Mouse (Mus musculus) cerebellum, postnatal 36 days (tissue): Measurements from ENCODE around the gene Wwox.

ENCODE experiments used
- DNase-seq, 2 experiments: peaks; one replicate each; pipeline ENCODE4 v3.0.0; 2021 to 2022; ENCODE audit warnings: mixed read lengths in 2 of 2

Gene Wwox

DNA sequence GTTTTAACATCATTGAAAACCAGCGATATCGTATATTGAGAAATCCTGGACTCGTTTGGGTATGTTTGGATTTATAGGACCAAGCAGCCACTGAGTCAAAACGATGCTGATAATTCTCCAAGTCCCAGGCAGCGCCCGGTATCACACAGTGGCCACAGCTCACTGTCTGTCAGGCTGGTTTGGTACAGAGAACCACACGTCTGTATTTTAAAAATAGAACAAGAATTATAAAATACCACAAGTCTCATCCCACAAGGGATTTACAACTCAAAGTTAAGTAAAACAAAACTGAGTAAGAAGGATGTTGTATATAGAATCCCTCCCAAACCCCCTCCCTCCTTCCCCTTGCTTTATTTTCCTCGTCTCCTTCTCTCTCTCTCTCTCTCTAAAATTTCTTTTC, 108.9 kb downstream of the Wwox start:
- no peak for DNase-seq

DNA sequence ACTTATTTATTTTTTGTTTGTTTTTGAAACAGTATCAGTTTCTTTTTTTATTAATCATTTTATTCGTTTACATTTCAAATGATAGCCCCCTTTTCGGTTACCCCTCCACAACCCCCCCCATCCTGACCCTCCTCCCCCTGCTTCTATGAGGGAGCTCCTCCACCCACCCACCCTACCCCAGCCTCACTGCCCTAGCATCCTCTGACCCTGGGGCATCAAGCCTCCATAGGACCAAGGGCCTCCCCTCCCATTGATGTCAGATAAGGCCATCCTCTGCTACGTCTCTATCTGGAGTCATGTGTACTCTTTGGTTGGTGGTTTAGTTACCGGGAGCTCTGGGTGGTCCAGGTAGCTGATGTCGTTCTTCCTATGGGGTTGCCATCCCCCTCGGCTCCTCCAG, 109.4 kb downstream of the Wwox start:
- no peak for DNase-seq

DNA sequence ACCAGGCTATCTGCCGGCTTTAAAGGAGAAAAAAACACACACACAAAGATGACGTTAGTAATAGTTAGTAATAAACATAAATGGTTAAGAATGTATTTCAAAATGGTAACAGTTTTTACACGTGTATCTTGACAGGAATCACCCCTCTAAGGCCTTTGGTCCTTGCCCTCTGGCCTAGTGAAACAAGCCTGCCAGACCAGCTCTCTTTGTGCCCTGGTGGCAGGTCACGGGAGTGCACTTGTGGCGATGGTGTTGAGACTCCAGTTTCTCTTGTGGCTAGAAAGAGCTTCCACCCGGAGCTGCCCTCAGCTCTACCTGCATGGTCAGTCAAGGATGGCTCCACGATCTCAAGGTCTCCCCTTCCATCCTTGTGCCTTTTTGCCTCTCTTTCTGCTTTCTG, 110.6 kb downstream of the Wwox start:
- peak in 1 of 2 experiments; percentile 30 for DNase-seq

DNA sequence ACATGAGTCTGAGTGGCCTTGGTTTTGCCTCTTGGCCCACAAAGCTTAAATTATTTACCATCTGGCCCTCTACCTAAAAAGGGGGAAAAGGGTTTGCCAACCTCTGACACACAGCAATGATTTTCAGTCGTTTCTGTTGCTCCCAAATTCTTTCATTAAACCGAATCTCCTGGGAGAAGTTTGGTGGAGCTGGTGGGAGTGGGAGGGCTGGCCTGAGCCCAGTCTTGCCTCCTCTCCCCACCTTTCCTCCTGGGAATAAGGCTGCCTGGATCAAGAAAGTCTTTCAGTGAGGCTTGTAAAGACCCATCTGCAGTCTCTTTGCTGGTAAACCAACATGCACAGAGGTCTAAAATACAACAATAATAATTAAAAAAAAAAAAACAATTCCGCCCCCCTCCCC, 113.2 kb downstream of the Wwox start:
- no peak for DNase-seq

GRCm38 (mm10) chr8:114554966-114555365, 115.5 kb downstream of the Wwox start:
- no peak for DNase-seq

GRCm38 (mm10) chr8:114555491-114556202, 116.2 kb downstream of the Wwox start:
- DNase-seq, result no peak

- no peak for DNase-seq
Measured at GRCm38 (mm10) chr8:114561191-114561590, 121.7 kb downstream of the Wwox start.

GRCm38 (mm10) chr8:114562486-114562885, 123.0 kb downstream of the Wwox start:
- DNase-seq, result no peak

- DNase-seq, result no peak
Measured at GRCm38 (mm10) chr8:114563361-114563760, 123.9 kb downstream of the Wwox start.

DNA sequence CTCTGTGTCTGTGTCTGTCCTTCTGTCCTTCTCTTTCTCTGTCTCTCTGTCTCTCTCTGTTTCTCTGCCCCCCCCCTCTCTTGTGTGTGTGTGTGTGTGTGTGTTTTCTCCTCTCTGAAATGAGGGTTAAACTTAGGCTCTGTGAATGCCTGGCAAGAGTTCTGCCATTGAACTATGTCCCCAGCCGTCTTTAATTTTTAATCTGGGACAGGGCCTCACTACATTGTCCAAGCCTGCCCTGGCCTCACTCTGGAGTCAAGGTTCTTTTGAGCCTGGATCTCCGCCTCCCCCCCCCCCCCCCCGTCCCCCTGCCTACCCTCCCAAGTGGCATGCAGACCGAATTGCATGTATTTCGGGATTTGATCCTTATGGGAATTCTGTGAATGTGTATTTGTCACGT, 124.6 kb downstream of the Wwox start:
- DNase-seq, result no peak

DNA sequence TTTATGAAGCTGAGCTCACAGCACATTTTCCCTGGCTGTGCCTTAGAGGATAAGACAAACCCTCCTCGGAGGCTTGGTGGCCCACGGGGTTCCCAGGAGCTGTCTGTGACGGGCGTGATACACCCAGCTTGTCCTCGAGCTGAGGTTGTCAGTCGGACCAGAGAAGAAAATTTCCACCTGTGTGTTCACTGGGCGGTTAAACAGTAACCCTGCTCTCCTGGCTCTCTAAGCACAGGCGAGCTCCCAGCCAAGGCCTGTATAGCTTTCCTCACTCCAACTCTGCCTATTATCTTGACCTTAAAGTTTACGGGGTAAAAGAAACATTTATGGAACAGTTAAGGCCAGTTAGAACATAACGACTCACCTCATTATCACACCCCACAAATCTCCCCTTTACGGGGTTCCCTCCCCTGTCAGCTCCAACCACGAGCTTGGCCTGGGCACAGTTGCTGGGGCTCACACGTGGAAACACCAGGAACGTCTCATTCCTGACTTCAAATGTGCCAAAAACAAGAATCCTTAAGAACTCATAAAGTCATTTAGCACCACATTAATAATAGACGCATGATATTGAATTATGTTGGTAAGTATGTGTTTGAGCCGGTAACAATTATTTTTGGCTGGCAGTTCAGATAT, 129.2 kb downstream of the Wwox start:
- no peak for DNase-seq

DNA sequence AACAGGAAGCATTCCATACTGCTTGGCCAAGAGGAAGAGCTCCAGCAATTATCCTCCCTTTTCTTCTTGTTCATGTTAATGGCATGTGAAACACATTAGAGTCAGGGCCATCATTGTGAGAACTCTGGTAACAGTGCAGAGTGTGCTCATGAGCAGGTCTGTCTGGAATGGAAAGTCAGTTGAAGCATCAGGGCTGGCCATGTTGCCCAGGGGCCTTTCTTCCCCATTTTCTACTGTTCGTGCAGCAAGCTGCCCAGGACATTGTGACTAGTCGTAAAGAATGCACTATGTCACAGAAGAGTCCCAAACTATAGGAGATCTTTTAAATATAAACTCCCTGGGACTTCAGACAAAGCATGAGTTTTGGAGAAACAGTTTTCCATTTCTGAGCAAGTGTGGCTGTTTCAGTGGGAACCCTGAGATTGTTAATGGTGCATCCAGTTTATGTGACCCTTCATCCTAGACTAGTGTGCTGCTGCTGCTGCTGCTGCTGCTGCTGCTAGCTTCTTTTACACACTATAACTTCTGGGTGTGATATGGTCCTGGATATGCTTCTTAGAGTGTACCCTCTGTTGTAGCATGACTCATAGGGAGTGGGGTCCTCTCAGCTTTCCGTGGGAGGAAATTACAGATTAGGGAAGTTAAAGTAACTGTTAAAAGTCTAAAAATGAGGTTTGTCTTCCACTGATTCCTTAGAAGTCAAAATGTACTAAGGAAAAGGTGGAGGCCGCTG, 133.7 kb downstream of the Wwox start:
- no peak for DNase-seq

DNA sequence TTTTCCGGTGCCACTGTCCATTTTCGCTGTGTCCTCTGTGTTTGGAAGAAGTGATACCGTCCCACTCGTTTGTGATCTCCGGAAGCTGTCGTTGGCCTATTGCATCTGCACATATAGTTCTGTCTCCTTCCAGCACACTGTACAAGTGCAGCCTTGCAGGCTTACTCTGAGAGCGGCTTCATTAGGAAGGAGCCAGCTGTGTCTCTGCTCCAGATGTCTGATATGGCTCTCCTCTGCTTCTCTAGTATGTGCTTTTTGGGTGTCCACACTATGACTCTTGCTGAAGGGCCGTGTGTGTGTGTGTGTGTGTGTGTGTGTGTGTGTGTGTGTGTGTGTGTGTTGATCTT, 134.3 kb downstream of the Wwox start:
- no peak for DNase-seq

GRCm38 (mm10) chr8:114579292-114579691, 139.8 kb downstream of the Wwox start:
- DNase-seq, result no peak

DNA sequence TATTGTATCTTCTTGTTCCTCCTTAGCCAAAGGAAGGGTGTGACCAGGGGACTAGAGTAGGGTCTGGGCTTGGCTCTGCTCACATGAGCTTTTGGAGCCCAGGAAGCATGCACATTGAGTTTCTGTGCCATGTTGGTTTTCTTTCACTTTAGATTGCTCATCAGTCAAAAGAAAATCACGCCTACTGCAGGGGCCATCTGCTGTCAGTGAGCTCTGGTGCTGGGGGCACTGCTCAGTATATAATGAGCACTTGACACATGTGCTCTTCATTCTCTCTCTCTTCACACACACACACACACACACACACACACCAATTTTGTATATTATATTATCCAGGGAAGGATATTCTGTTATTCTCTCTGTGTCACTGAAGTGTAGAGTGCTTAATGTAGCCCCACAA, 141.2 kb downstream of the Wwox start:
- no peak for DNase-seq

- DNase-seq, result peak; percentile 27 to 35
Measured at GRCm38 (mm10) chr8:114590336-114590867, 150.9 kb downstream of the Wwox start.

GRCm38 (mm10) chr8:114591296-114592280, 152.1 kb downstream of the Wwox start:
- DNase-seq, result peak; percentile 94

DNA sequence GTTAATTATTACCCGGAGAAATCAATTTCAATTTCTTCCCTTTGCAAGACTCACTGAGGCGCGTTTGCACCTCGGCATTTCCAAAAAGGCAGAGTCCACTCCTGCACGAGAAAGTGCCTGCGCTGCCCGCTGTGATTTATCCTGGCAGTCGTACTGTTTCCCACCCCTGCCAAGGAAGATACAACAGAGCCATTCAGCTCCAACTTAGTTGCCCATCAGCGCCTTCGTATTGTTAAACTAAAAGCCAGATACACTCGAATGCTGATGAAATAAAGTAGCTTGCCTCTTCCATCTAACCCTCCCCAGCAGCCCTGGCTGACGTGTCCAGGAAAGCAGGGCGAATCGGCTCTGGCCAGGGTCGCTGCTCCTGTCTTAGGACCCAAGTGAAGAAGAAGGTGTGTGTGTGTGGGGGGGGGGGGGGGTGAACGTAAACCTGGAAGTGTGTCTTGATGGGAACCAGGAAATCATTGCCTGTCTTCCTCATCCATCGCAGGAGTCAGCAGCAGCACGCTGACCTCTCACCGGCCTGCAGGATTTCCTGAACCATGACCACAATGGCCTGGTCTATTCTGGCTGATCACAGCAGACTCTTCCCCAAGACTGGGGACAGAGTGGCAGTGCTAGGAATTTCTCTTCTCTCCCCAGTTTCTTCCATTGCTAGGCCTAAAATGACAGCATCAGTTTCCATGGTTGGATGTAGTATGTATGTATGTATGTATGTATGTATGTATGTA, 154.1 kb downstream of the Wwox start:
- peak; percentile 78 to 81 for DNase-seq

- no peak for DNase-seq
Measured at GRCm38 (mm10) chr8:114594811-114595210, 155.4 kb downstream of the Wwox start.

- peak; percentile 22 to 45 for DNase-seq
Measured at GRCm38 (mm10) chr8:114599555-114599954, 160.1 kb downstream of the Wwox start.

DNA sequence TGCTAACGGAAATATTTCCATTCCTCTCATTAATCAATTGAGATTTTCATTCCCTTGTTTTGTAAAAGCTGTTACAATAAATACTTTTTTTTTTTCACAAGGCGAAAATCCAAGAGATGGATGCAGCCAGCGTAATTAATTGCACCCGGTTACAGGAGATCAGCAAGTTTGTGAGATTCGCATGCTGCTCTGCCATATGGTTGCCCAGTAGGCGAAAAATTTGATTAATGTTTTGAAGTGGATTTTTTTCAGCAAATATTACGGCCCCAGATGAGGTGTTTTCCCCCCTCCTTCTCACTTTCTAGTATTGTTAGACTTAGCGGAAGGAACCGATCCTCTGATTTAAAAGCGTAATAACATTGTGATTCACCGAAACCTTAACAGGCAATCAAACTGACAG, 160.7 kb downstream of the Wwox start:
- DNase-seq, result peak; percentile 82 to 90

- no peak for DNase-seq
Measured at GRCm38 (mm10) chr8:114603046-114603445, 163.6 kb downstream of the Wwox start.
